Mouse (Mus musculus): ENCODE measurements around the gene Cald1.

GRCm38 (mm10) chr6:34609892-34610829 is 11.9 kb downstream of the Cald1 start:
- TF ChIP-seq CTCF (IDR thresholded peaks at IDR 0.05; ENCODE audit: borderline replicate concordance, control insufficient read depth, extremely low read depth, insufficient read depth, low read length, poor library complexity) (no peak), POLR2A (IDR thresholded peaks at IDR 0.05; ENCODE audit: control insufficient read depth, extremely low read depth, insufficient read depth, low read length, poor library complexity) (no peak)
